Mouse (Mus musculus): Measurements from ENCODE around the gene Vps53.

- TF ChIP-seq CTCF (IDR thresholded peaks at IDR 0.05; ENCODE audit: borderline replicate concordance, extremely low read depth, insufficient read depth, insufficient read length): no peak
- TF ChIP-seq POLR2A (IDR thresholded peaks at IDR 0.05; ENCODE audit: borderline replicate concordance, extremely low read depth, insufficient read depth, insufficient read length, poor library complexity, severe bottlenecking): no peak
Measured at GRCm38 (mm10) chr11:76000701-76001100, 178.7 kb downstream of the Vps53 start.

Measured in brain, embryonic 14.5 days (tissue).